Mouse (Mus musculus): ENCODE results near the gene Olfr1274-ps.
"Not testable (repeated sequence)": the region's sequence is repeated elsewhere in the genome, so short reads cannot be mapped to it uniquely, and the experiment has no call there.

Gene Olfr1274-ps

GRCm38 (mm10) chr2:90398633-90399107 lies at the start of gene Olfr1274-ps:
Gene Olfr1274-ps (plus strand): TSS chr2:90398683.
- in situ Hi-C loops (cut with MboI, MseI): loop anchor here (5.0 kb wide), 2 partner anchors 76 to 171 kb away; partner anchors contain the start of gene Gm13769

- in situ Hi-C loops (cut with MboI, MseI): not testable (repeated sequence)
These were observed 47.4 kb upstream of the Olfr1274-ps start for GRCm38 (mm10) chr2:90351047-90351446.

GRCm38 (mm10) chr2:90351540-90351939 lies 46.9 kb upstream of the Olfr1274-ps start:
- in situ Hi-C loops (cut with MboI, MseI): not testable (repeated sequence)

- in situ Hi-C loops (cut with MboI, MseI): loop anchor here (5.0 kb wide), 1 partner anchor 78 kb away; no protein-coding TSS in a partner anchor
These were observed 39.3 kb upstream of the Olfr1274-ps start for GRCm38 (mm10) chr2:90359229-90359628.

GRCm38 (mm10) chr2:90360199-90360598 lies 38.3 kb upstream of the Olfr1274-ps start:
- in situ Hi-C loops (cut with MboI, MseI): not testable (repeated sequence)

GRCm38 (mm10) chr2:90414110-90414821 lies 15.8 kb downstream of the Olfr1274-ps start:
- in situ Hi-C loops (cut with MboI, MseI): not testable (repeated sequence)

- in situ Hi-C loops (cut with MboI, MseI): loop anchor here (5.0 kb wide), 1 partner anchor 220 kb away; no protein-coding TSS in a partner anchor
These were observed 23.8 kb downstream of the Olfr1274-ps start for GRCm38 (mm10) chr2:90422282-90422681.

GRCm38 (mm10) chr2:90424937-90425336 lies 26.5 kb downstream of the Olfr1274-ps start:
- in situ Hi-C loops (cut with MboI, MseI): loop anchor here (5.0 kb wide), 1 partner anchor 223 kb away; no protein-coding TSS in a partner anchor

- in situ Hi-C loops (cut with MboI, MseI): not testable (repeated sequence)
These were observed 30.7 kb downstream of the Olfr1274-ps start for GRCm38 (mm10) chr2:90428988-90429717.

GRCm38 (mm10) chr2:90429782-90430181 lies 31.3 kb downstream of the Olfr1274-ps start:
- in situ Hi-C loops (cut with MboI, MseI): not testable (repeated sequence)

- in situ Hi-C loops (cut with MboI, MseI): loop anchor here (5.0 kb wide), 2 partner anchors 80 to 250 kb away; no protein-coding TSS in a partner anchor
These were observed 39.0 kb downstream of the Olfr1274-ps start for GRCm38 (mm10) chr2:90437453-90437852.

GRCm38 (mm10) chr2:90440169-90440568 lies 41.7 kb downstream of the Olfr1274-ps start:
- in situ Hi-C loops (cut with MboI, MseI): not testable (repeated sequence)

- in situ Hi-C loops (cut with MboI, MseI): not testable (repeated sequence)
These were observed 43.3 kb downstream of the Olfr1274-ps start for GRCm38 (mm10) chr2:90441811-90442210.

GRCm38 (mm10) chr2:90443811-90444210 lies 45.3 kb downstream of the Olfr1274-ps start:
- in situ Hi-C loops (cut with MboI, MseI): no loop called here

GRCm38 (mm10) chr2:90448967-90449740 lies 50.7 kb downstream of the Olfr1274-ps start:
- in situ Hi-C loops (cut with MboI, MseI): no loop called here

- in situ Hi-C loops (cut with MboI, MseI): loop anchor here (25.0 kb wide), 1 partner anchor 2010 kb away; the partner anchor contains the start of gene Slc35c1
These were observed 53.9 kb downstream of the Olfr1274-ps start for GRCm38 (mm10) chr2:90452380-90452779.
